Mouse (Mus musculus): ENCODE measurements around the gene Odf3b. TPM values are rescaled to one million over a fixed set of nuclear protein-coding genes. Genes with fewer than 3 reads are reported as not detected.

Gene Odf3b
- polyA plus RNA-seq, 1 experiment from 2014 or later = 5.5 TPM

GRCm38 (mm10) chr15:89372536-89372935, 6.5 kb downstream of the Odf3b start:
- Histone ChIP-seq H3K36me3 (replicated peaks; ENCODE audit: control insufficient read depth, insufficient read depth) (peaks cover 48% of the 10 kb centered on the region), H3K4me3 (replicated peaks; ENCODE audit: low read length) (peak overlapping the region; percentile 61), H3K9me3 (ENCODE audit: control insufficient read depth, low read length) (no peaks in the 10 kb centered on the region), H3K27me3 (ENCODE audit: control insufficient read depth, insufficient read depth, low read length) (peaks cover 18% of the 10 kb centered on the region), H3K27ac (no peak overlapping the region), H3K9ac (peak overlapping the region; percentile 77), H3K4me2 (replicated peaks) (peak overlapping the region; percentile 70), H3K4me1 (replicated peaks; ENCODE audit: control insufficient read depth, insufficient read depth, low read length) (peaks cover 15% of the 10 kb centered on the region)
- ATAC-seq (ENCODE audit: low FRiP score) = no peak
- DNase-seq (ENCODE audit: low spot score) = no peak
- 84% methylated on average over 7 of the region's 7 CpGs for WGBS

GRCm38 (mm10) chr15:89372068-89372467, 7.0 kb downstream of the Odf3b start:
- Histone ChIP-seq H3K4me2 (replicated peaks) (no peak overlapping the region), H3K27me3 (ENCODE audit: control insufficient read depth, insufficient read depth, low read length) (peaks cover 13% of the 10 kb centered on the region), H3K9ac (no peak overlapping the region), H3K4me3 (replicated peaks; ENCODE audit: low read length) (no peak overlapping the region), H3K27ac (no peak overlapping the region), H3K9me3 (ENCODE audit: control insufficient read depth, low read length) (no peaks in the 10 kb centered on the region), H3K36me3 (replicated peaks; ENCODE audit: control insufficient read depth, insufficient read depth) (peaks cover 52% of the 10 kb centered on the region), H3K4me1 (replicated peaks; ENCODE audit: control insufficient read depth, insufficient read depth, low read length) (peaks cover 15% of the 10 kb centered on the region)
- ATAC-seq (ENCODE audit: low FRiP score) (no peak), DNase-seq (ENCODE audit: low spot score) (no peak)
- 91% methylated on average over 13 of the region's 13 CpGs for WGBS

GRCm38 (mm10) chr15:89365141-89365551, 13.9 kb downstream of the Odf3b start:
- peaks cover 100% of the 10 kb centered on the region for H3K36me3 ChIP-seq (replicated peaks; ENCODE audit: control insufficient read depth, insufficient read depth)
- ATAC-seq (ENCODE audit: low FRiP score) (no peak), DNase-seq (ENCODE audit: low spot score) (no peak)
- H3K27ac ChIP-seq = no peak overlapping the region
- H3K9me3 ChIP-seq (ENCODE audit: control insufficient read depth, low read length) = no peaks in the 10 kb centered on the region
- H3K4me1 ChIP-seq (replicated peaks; ENCODE audit: control insufficient read depth, insufficient read depth, low read length) = no peaks in the 10 kb centered on the region
- WGBS = 95% methylated on average over 4 of the region's 4 CpGs
- no peak overlapping the region for H3K4me2 ChIP-seq (replicated peaks)
- no peaks in the 10 kb centered on the region for H3K27me3 ChIP-seq (ENCODE audit: control insufficient read depth, insufficient read depth, low read length)
- no peak overlapping the region for H3K4me3 ChIP-seq (replicated peaks; ENCODE audit: low read length)
- no peak overlapping the region for H3K9ac ChIP-seq

GRCm38 (mm10) chr15:89363051-89363450, 16.0 kb downstream of the Odf3b start:
- no peaks in the 10 kb centered on the region for H3K9me3 ChIP-seq (ENCODE audit: control insufficient read depth, low read length)
- DNase-seq (ENCODE audit: low spot score) (no peak), ATAC-seq (ENCODE audit: low FRiP score) (no peak)
- no peak overlapping the region for H3K9ac ChIP-seq
- 98% methylated on average over 7 of the region's 7 CpGs for WGBS
- H3K27ac ChIP-seq = no peak overlapping the region
- H3K4me1 ChIP-seq (replicated peaks; ENCODE audit: control insufficient read depth, insufficient read depth, low read length) = no peaks in the 10 kb centered on the region
- no peak overlapping the region for H3K4me3 ChIP-seq (replicated peaks; ENCODE audit: low read length)
- peaks cover 79% of the 10 kb centered on the region for H3K36me3 ChIP-seq (replicated peaks; ENCODE audit: control insufficient read depth, insufficient read depth)
- no peaks in the 10 kb centered on the region for H3K27me3 ChIP-seq (ENCODE audit: control insufficient read depth, insufficient read depth, low read length)
- H3K4me2 ChIP-seq (replicated peaks) = no peak overlapping the region

GRCm38 (mm10) chr15:89358784-89359183, 20.3 kb downstream of the Odf3b start:
- Histone ChIP-seq H3K4me2 (replicated peaks) (no peak overlapping the region), H3K36me3 (replicated peaks; ENCODE audit: control insufficient read depth, insufficient read depth) (peaks cover 37% of the 10 kb centered on the region), H3K27me3 (ENCODE audit: control insufficient read depth, insufficient read depth, low read length) (no peaks in the 10 kb centered on the region), H3K4me3 (replicated peaks; ENCODE audit: low read length) (no peak overlapping the region), H3K27ac (no peak overlapping the region), H3K9ac (no peak overlapping the region), H3K4me1 (replicated peaks; ENCODE audit: control insufficient read depth, insufficient read depth, low read length) (peaks cover 19% of the 10 kb centered on the region), H3K9me3 (ENCODE audit: control insufficient read depth, low read length) (no peaks in the 10 kb centered on the region)
- 89% methylated on average over 3 of the region's 3 CpGs for whole genome bisulfite sequencing
- ATAC-seq (ENCODE audit: low FRiP score) (no peak), DNase-seq (ENCODE audit: low spot score) (no peak)

GRCm38 (mm10) chr15:89356372-89356771, 22.7 kb downstream of the Odf3b start:
- ATAC-seq (ENCODE audit: low FRiP score) (no peak), DNase-seq (ENCODE audit: low spot score) (peak; percentile 67)
- Histone ChIP-seq H3K9ac (peak overlapping the region; percentile 84), H3K4me2 (replicated peaks) (peak overlapping the region; percentile 80), H3K4me3 (replicated peaks; ENCODE audit: low read length) (peak overlapping the region; percentile 90), H3K4me1 (replicated peaks; ENCODE audit: control insufficient read depth, insufficient read depth, low read length) (peaks cover 19% of the 10 kb centered on the region), H3K36me3 (replicated peaks; ENCODE audit: control insufficient read depth, insufficient read depth) (peaks cover 34% of the 10 kb centered on the region), H3K27me3 (ENCODE audit: control insufficient read depth, insufficient read depth, low read length) (no peaks in the 10 kb centered on the region), H3K27ac (peak overlapping the region; percentile 85), H3K9me3 (ENCODE audit: control insufficient read depth, low read length) (no peaks in the 10 kb centered on the region)
- WGBS = under 1% methylated on average over 15 of the region's 15 CpGs

- peak within 1 kb of the TSS; percentile 90 for H3K4me3 ChIP-seq (replicated peaks; ENCODE audit: low read length)
- H3K27me3 ChIP-seq (ENCODE audit: control insufficient read depth, insufficient read depth, low read length) = no peaks in the 10 kb centered on the region
- peaks cover 19% of the 10 kb centered on the region for H3K4me1 ChIP-seq (replicated peaks; ENCODE audit: control insufficient read depth, insufficient read depth, low read length)
- no peaks in the 10 kb centered on the region for H3K9me3 ChIP-seq (ENCODE audit: control insufficient read depth, low read length)
- ATAC-seq (ENCODE audit: low FRiP score) = peak; percentile 93
- DNase-seq (ENCODE audit: low spot score) = peak; percentile 99
- peak within 1 kb of the TSS; percentile 80 for H3K4me2 ChIP-seq (replicated peaks)
- WGBS = under 1% methylated on average over 64 of the region's 64 CpGs
- H3K36me3 ChIP-seq (replicated peaks; ENCODE audit: control insufficient read depth, insufficient read depth) = peaks cover 33% of the 10 kb centered on the region
- peak within 1 kb of the TSS; percentile 85 for H3K27ac ChIP-seq
- peak within 1 kb of the TSS; percentile 84 for H3K9ac ChIP-seq
Observed at GRCm38 (mm10) chr15:89355241-89356187, 23.6 kb downstream of the Odf3b start, which contains the start of the genes Lmf2 and Ncaph2. Gene Lmf2 (minus strand): TSS chr15:89355659. Gene Ncaph2 (plus strand): TSS chr15:89355719.

- 88% methylated on average over 7 of the region's 7 CpGs for WGBS
- H3K9me3 ChIP-seq (ENCODE audit: control insufficient read depth, low read length) = no peaks in the 10 kb centered on the region
- DNase-seq (ENCODE audit: low spot score) = no peak
- ATAC-seq (ENCODE audit: low FRiP score) = no peak
- peak overlapping the region; percentile 80 for H3K4me2 ChIP-seq (replicated peaks)
- H3K27me3 ChIP-seq (ENCODE audit: control insufficient read depth, insufficient read depth, low read length) = no peaks in the 10 kb centered on the region
- H3K9ac ChIP-seq = peak overlapping the region; percentile 84
- peaks cover 19% of the 10 kb centered on the region for H3K4me1 ChIP-seq (replicated peaks; ENCODE audit: control insufficient read depth, insufficient read depth, low read length)
- H3K36me3 ChIP-seq (replicated peaks; ENCODE audit: control insufficient read depth, insufficient read depth) = peaks cover 38% of the 10 kb centered on the region
- peak overlapping the region; percentile 90 for H3K4me3 ChIP-seq (replicated peaks; ENCODE audit: low read length)
- H3K27ac ChIP-seq = no peak overlapping the region
Observed at GRCm38 (mm10) chr15:89354455-89354854, 24.6 kb downstream of the Odf3b start.

- Histone ChIP-seq H3K4me2 (replicated peaks) (no peak overlapping the region), H3K36me3 (replicated peaks; ENCODE audit: control insufficient read depth, insufficient read depth) (peaks cover 38% of the 10 kb centered on the region), H3K27me3 (ENCODE audit: control insufficient read depth, insufficient read depth, low read length) (no peaks in the 10 kb centered on the region), H3K9ac (no peak overlapping the region), H3K4me1 (replicated peaks; ENCODE audit: control insufficient read depth, insufficient read depth, low read length) (peaks cover 19% of the 10 kb centered on the region), H3K27ac (no peak overlapping the region), H3K4me3 (replicated peaks; ENCODE audit: low read length) (no peak overlapping the region), H3K9me3 (ENCODE audit: control insufficient read depth, low read length) (no peaks in the 10 kb centered on the region)
- WGBS = 94% methylated on average over 16 of the region's 16 CpGs
- DNase-seq (ENCODE audit: low spot score) (no peak), ATAC-seq (ENCODE audit: low FRiP score) (no peak)
Observed at GRCm38 (mm10) chr15:89353837-89354236, 25.2 kb downstream of the Odf3b start.
